Mouse (Mus musculus) G1E (cell line): ENCODE results near the gene Lipa. TPM values are rescaled to one million over a fixed set of nuclear protein-coding genes. Genes with fewer than 3 reads are reported as not detected.

Source experiments
- ATAC-seq: 2 replicates; pipeline ENCODE4 v1.8.0; 2016; ENCODE audit warnings: mild to moderate bottlenecking; ENCODE audit not compliant: insufficient number of reproducible peaks, poor library complexity, low FRiP score, severe bottlenecking; ENCODE audit errors: extremely low read depth
- DNase-seq: peaks from one replicate; pipeline ENCODE4 v3.0.0; 2012; ENCODE audit warnings: low spot score
- H3K27me3 ChIP-seq: 2 replicates; pipeline ENCODE4 v1.6.1; 2012; ENCODE audit warnings: mild to moderate bottlenecking, low read length, inconsistent platforms; ENCODE audit not compliant: insufficient read depth
- H3K36me3 ChIP-seq: replicated peaks from 2 replicates; pipeline ENCODE3; 2012; ENCODE audit warnings: mild to moderate bottlenecking, inconsistent platforms
- H3K4me1 ChIP-seq: 2 replicates; pipeline ENCODE4 v1.6.1; 2012; ENCODE audit warnings: low read depth, low read length, inconsistent platforms, mixed read lengths; ENCODE audit not compliant: insufficient read depth
- H3K4me3 ChIP-seq: 2 replicates; pipeline ENCODE4 v1.5.1; 2012; ENCODE audit warnings: low read depth, mild to moderate bottlenecking, inconsistent platforms, low read length, moderate library complexity, mixed read lengths
- H3K9me3 ChIP-seq: replicated peaks from 2 replicates; pipeline ENCODE4 v1.6.1; 2012; ENCODE audit warnings: inconsistent platforms
- CTCF ChIP-seq: IDR thresholded peaks from 2 replicates; pipeline ENCODE4 v1.5.1; 2012; ENCODE audit warnings: low read depth, low read length, inconsistent platforms, mixed read lengths
- GATA1 ChIP-seq: IDR thresholded peaks from 2 replicates; pipeline ENCODE4 v1.6.1; 2012; ENCODE audit warnings: borderline replicate concordance, low read length, inconsistent platforms, mixed read lengths
- GATA2 ChIP-seq: IDR thresholded peaks from 2 replicates; pipeline ENCODE4 v1.6.1; 2012; ENCODE audit warnings: low read depth, low read length, inconsistent platforms, borderline replicate concordance
- POLR2AphosphoS5 ChIP-seq: IDR thresholded peaks from 2 replicates; pipeline ENCODE4 v1.6.1; 2012; ENCODE audit warnings: low read depth, low read length, inconsistent platforms; ENCODE audit not compliant: insufficient replicate concordance
- TAL1 ChIP-seq: conservative IDR thresholded peaks from 2 replicates; pipeline ENCODE4 v1.6.1; 2012; ENCODE audit warnings: low read depth, low read length, inconsistent platforms, mixed read lengths
- polyA plus RNA-seq: library from polyadenylated mRNA; stranded (reverse); fragments of >175 nt; gene quantifications from 2 replicates; pipeline ENCODE4 v1.2.3, GENCODE M21; 2012
- total RNA-seq, 2 experiments: library from RNA; stranded (forward) in 1 of 2; stranded (reverse) in 1 of 2; fragments of 200-1000 nt in 1 of 2; fragments of >200 nt in 1 of 2; fragmentation: Nextera tagmentation in 1 of 2; gene quantifications; 2 replicates each; pipeline ENCODE4 v1.2.3; 2014 to 2017

Lipa gene
- total and polyA plus RNA-seq, 3 experiments = 0.22 TPM; not detected in 2

DNA sequence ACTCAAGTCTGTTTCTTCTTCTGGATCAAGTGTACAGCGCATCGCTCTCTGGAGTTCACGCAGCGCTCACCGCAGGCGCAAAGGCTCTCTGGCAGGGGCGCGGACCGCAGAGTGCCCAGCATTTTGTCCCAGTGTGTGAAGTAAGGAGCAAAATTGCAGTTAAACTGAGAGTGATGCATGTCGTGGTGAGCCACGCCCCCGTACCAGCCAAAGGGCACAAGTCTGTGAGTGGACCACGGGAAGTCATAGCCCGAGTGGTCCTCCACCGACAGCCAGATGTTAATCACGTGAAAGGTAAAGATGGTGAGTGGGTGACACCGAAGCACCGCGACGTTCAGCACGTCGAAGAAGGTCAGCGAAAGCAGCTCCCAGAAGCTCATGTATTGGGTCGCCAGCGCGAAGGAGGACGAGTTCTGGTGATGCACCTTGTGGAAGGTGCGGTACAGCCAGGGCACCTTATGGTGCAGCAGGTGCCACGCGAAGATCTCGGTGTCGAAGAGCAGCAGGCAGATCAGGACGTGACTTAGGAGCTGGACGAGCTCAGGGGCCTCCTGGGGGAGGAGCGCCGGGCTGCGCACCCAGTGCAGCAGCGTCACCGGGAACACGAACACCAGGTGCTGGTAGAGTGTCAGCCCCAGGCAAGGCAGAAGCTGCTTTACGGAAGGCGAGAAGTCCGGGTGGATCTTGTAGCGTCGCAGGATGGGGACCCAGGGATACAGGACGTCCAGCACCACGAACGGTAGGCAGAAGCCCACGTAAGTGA, 52.9 kb downstream of the Lipa start:
- no peak for TF ChIP-seq CTCF
- TF ChIP-seq GATA2 = no peak
- no peak for TF ChIP-seq POLR2AphosphoS5
- no peak for TF ChIP-seq TAL1
- TF ChIP-seq GATA1 = no peak
- H3K4me3 ChIP-seq = no peak overlapping the region
- peaks cover 30% of the 10 kb centered on the region for H3K27me3 ChIP-seq
- no peaks in the 10 kb centered on the region for H3K36me3 ChIP-seq
- H3K4me1 ChIP-seq = peaks cover 8% of the 10 kb centered on the region; the same call in 1 of the 2 replicates
- no peak for ATAC-seq
- DNase-seq = no peak
- no peaks in the 10 kb centered on the region for H3K9me3 ChIP-seq

DNA sequence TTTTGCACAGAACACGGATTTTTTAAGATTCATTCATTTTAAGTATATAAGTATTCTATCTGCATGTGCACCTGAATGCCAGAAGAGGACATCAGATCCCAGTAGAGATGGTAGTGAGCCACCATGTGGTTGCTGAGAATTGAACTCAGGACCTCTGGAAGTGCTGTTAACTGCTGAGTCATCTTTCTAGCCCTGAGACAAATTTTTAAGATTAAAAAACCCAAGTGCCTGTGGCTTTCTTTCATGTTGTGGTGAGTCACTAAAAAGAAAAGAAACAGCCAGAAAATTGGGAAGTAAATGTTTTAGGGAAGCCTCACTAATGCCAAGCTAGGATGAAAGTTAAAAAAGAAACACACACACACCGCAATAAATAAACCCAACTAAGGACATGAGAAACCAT, 55.6 kb downstream of the Lipa start:
- Histone ChIP-seq H3K9me3 (no peaks in the 10 kb centered on the region), H3K4me3 (no peak overlapping the region), H3K4me1 (peaks cover 8% of the 10 kb centered on the region; the same call in 1 of the 2 replicates), H3K36me3 (no peaks in the 10 kb centered on the region), H3K27me3 (peaks cover 27% of the 10 kb centered on the region)
- ATAC-seq (no peak), DNase-seq (no peak)
- TF ChIP-seq TAL1 (no peak), GATA2 (no peak), CTCF (no peak), GATA1 (no peak), POLR2AphosphoS5 (no peak)

DNA sequence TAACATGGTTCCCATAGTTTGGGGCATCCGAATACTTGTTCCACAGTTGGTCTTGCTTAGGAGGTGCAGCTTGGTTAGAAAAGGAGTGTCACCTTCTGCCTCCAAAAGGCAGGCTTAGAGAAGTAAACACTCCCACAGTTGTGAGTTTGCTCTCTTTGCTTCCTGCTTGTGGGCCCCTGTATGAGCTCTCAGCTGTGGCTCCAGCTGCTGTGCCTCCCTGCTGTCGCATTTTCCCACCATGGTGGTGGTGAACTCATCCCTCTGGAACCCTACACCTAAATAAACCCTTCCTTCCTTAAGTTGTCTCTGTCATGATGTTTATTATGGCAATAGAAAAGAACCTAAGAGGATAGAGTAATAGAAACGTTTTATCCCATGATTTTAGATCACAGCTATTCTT, 58.5 kb downstream of the Lipa start:
- Histone ChIP-seq H3K4me1 (no peaks in the 10 kb centered on the region), H3K27me3 (peaks cover 7% of the 10 kb centered on the region; the same call in 1 of the 2 replicates), H3K36me3 (no peaks in the 10 kb centered on the region), H3K9me3 (no peaks in the 10 kb centered on the region), H3K4me3 (no peak overlapping the region)
- ATAC-seq (no peak), DNase-seq (no peak)
- no peak for TF ChIP-seq GATA2
- TF ChIP-seq GATA1 = no peak
- TF ChIP-seq CTCF = no peak
- no peak for TF ChIP-seq TAL1
- no peak for TF ChIP-seq POLR2AphosphoS5

DNA sequence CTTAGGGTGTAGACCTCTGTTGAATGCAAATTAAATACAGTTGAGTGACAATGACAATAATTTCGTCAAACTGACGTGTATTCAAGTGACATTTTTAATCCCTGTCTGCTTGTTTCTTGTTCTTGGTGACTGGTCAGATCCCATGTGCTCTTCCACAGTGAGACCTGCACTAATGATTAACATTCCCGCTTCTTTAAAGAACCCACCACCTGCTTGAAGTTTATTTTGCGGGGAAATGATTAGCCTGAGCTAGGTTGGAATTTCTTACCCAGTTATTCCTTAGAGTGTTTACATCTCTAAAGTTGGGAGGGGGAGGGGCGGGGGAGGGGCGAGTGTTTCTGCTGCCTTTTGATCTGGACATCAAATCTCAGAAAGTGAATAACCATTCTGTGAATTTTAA, 59.1 kb downstream of the Lipa start:
- H3K4me1 ChIP-seq = no peaks in the 10 kb centered on the region
- H3K36me3 ChIP-seq = no peaks in the 10 kb centered on the region
- no peaks in the 10 kb centered on the region for H3K9me3 ChIP-seq
- no peak for TF ChIP-seq GATA1
- TF ChIP-seq CTCF = no peak
- no peak for TF ChIP-seq POLR2AphosphoS5
- TF ChIP-seq TAL1 = no peak
- TF ChIP-seq GATA2 = no peak
- DNase-seq (no peak), ATAC-seq (no peak)
- peaks cover 7% of the 10 kb centered on the region; the same call in 1 of the 2 replicates for H3K27me3 ChIP-seq
- no peak overlapping the region for H3K4me3 ChIP-seq

DNA sequence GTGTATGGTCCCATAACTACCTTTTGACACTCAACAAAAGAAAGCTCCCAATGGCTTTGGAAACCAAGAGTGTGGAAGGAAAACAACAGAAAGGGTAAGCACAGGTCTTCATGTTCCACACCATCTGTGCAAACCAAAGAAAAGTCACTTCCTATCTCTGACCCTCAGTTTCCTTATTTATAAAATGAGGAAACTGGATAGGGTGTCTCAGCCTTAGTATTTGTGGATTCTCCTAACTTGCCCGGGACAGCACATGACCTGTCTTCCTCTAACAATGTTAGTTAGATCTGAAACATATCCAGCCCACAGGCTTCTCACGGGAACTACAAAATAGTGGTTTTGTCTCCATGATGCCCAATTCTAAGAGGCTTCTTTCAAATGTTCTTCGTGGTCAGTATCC, 62.8 kb downstream of the Lipa start:
- H3K36me3 ChIP-seq = no peaks in the 10 kb centered on the region
- TF ChIP-seq GATA2 (no peak), CTCF (no peak), TAL1 (no peak), GATA1 (no peak), POLR2AphosphoS5 (no peak)
- no peaks in the 10 kb centered on the region for H3K9me3 ChIP-seq
- no peaks in the 10 kb centered on the region for H3K27me3 ChIP-seq
- no peak overlapping the region for H3K4me3 ChIP-seq
- ATAC-seq (no peak), DNase-seq (no peak)
- no peaks in the 10 kb centered on the region for H3K4me1 ChIP-seq

DNA sequence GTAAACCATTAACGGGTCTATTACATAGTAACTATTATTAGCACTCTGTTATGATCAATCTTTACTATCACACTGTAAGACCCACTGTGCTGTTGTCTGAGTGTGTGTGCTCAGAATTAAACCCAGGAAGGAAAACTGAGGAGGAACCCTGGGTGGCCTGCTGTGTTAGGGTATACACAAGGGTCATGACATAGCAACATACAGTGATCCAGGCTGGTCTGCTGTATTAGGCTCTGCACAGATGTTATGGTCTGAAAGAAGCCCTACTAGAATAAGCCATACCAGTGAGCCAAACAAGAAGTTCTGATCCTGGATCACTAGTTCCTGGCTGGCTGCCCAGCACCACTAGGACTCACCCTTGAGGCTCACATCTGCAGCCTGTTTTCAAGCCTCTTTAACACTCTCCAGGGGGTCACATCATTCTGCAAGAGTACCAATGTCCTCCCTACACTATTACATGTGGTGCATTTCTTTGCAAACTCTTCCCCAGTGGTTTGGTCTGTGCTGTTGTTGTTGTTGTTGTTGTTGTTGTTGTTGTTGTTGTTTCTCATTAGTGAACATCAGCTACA, 65.7 kb downstream of the Lipa start:
- H3K36me3 ChIP-seq = no peaks in the 10 kb centered on the region
- no peak overlapping the region for H3K4me3 ChIP-seq
- DNase-seq (no peak), ATAC-seq (no peak)
- TF ChIP-seq POLR2AphosphoS5 = no peak
- TF ChIP-seq GATA1 = no peak
- TF ChIP-seq CTCF = no peak
- TF ChIP-seq TAL1 = no peak
- TF ChIP-seq GATA2 = no peak
- H3K9me3 ChIP-seq = no peaks in the 10 kb centered on the region
- H3K27me3 ChIP-seq = no peaks in the 10 kb centered on the region
- H3K4me1 ChIP-seq = no peaks in the 10 kb centered on the region
